Mouse (Mus musculus) telencephalon, adult 2 months (tissue): ENCODE measurements at regions not wholly inside any gene's neighbourhood (a gene's known extent, or its start where the extent isn't known, plus 50 kb on each side); places are given as distances from the start of the nearest gene placed in this dataset.
"Not testable (repeated sequence)": the region's sequence is repeated elsewhere in the genome, so short reads cannot be mapped to it uniquely, and the experiment has no call there.

Source experiments
- DNase-seq: peaks from one replicate; pipeline ENCODE4 v3.0.0-alpha.2; 2011; ENCODE audit warnings: low read depth, low spot score

GRCm38 (mm10) chr3:41504867-41505266 is 50.7 kb upstream of the Jade1 start:
- DNase-seq, result no peak

DNA sequence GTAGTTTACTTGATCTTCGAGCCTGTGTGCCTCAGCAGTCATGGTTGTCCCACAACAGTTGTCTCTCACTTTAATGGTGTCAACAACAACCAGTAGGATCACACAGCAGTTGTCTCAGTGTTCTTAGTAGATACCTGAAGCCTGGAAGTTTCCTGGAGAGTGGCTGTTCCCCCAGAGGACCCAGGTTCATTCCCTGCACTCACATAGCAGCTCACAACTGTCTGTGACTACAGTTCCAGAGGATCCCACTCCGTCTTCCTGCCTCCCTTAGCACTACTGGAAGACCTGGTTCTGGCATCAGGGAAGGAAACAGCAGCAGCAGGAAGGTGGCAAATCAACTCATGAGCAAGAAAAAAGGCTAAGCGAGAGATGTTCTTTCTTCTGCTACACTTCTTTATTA is 53.4 kb upstream of the Jade1 start:
- no peak for DNase-seq

DNA sequence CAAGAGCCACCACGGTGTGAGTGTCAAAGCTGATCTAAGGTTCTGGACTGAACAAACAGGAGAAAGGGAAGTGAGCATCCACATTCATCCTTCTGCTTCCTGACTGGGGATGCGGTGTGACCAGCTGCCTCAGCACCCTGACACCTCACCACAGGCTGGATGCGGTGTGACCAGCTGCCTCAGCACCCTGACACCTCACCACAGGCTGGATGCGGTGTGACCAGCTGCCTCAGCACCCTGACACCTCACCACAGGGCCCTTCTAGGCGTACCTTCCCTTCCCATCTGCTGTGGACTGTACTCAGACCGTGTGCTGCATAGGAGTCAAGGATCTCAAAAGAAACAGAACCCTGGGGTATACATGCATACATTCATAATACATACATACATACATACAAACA is 53.9 kb upstream of the Jade1 start:
- DNase-seq, result not testable (repeated sequence)

DNA sequence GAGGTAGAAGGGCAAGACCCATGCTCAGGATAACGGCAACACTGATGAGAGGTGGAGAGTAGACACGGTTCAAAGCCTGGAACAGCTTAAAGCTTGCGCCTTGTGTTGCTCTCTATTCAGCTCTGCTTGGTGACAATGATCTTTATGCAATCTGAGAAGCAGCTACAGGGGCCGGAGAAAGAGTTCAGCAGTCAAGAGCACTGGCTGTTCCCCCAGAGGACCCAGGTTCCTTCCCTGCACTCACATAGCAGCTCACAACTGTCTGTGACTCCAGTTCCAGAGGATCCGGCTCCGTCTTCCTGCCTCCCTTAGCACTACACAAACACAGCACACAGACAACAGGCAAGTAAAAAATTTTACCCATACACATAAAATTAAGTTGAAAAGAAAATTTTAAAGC is 54.4 kb upstream of the Jade1 start:
- no peak for DNase-seq

DNA sequence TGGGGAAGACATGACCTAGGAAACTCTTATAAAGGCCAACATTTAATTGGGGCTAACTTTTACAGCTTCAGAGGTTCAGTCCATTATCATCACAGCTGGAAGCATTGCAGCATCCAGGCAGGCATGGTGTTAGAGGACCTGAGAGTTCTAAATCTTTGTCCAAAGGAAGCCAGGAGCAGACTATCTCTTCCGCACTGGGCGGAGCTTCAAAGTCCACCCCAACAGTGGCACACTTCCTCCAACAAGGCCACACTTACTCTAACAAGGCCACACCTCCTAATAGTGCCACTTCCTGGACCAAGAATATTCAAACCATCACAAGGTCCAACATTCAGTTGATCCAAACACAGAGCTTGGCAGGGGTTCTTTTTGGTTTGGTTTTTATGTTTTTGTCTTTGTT is 55.9 kb upstream of the Jade1 start:
- DNase-seq, result no peak

- no peak for DNase-seq
Measured at GRCm38 (mm10) chr3:41498791-41499190, 56.7 kb upstream of the Jade1 start.

- DNase-seq, result no peak
Measured at GRCm38 (mm10) chr3:41497771-41498170, 57.8 kb upstream of the Jade1 start.

DNA sequence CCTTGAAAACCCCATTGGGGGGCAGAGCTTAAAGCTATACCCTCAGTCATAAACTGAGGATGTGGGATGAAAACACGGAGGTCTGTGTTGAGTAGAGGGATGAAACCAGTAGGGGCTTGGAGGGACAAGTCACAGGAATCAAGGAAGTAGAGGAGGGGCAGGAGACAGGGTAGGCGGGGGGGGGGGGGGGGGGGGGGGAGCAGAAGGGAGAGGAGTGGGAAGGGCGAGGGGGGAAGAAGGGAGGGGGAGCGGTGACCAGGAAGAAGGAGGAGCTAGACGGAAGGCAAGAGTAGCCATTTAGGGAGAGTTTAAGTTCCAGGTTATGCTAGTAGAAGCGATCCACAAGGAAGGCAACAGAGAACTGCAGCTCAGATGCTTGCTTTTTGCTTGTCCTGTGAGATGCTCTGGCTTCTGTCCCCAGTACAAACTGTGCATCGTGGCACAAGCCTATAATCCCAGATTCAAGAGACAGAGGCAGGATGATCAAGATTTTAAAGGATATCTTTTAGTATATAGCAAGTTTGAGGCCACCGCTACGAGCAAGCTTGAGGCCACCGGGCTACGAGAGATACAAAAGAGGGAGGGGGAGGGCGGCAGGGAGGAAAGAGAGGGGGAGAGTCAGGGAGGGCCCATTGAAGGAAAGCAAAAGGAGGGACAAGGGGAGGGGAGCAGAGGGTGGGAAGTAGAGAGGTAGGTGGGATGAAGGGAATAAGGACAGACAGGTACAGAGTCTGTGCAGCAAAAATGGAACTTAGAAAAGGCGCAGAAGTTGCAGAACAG is 58.4 kb upstream of the Jade1 start:
- no peak for DNase-seq

GRCm38 (mm10) chr3:41495893-41496292 is 59.6 kb upstream of the Jade1 start:
- DNase-seq, result no peak

- DNase-seq, result no peak
Measured at GRCm38 (mm10) chr3:41495097-41495496, 60.4 kb upstream of the Jade1 start.

DNA sequence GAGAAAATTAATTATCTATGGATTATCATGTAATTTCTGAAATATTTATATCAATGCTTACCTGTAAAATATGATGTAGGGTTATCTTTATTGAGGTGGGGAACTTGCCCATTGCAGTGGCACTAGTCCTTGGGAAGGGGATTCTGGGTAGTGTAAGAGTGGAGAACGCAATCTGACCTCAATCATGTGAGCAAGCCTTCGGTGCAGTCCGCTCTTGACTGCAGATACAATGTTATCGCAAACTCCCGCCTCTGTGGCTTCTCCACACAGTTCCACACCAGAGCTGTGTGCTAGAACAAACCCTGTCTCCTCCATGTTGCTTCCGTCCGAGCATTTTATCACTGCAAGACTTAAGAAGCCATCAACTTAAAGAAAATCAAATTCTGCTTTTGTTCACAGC is 62.1 kb upstream of the Jade1 start:
- DNase-seq, result no peak

GRCm38 (mm10) chr3:41492727-41493392 is 62.7 kb upstream of the Jade1 start:
- DNase-seq, result no peak

DNA sequence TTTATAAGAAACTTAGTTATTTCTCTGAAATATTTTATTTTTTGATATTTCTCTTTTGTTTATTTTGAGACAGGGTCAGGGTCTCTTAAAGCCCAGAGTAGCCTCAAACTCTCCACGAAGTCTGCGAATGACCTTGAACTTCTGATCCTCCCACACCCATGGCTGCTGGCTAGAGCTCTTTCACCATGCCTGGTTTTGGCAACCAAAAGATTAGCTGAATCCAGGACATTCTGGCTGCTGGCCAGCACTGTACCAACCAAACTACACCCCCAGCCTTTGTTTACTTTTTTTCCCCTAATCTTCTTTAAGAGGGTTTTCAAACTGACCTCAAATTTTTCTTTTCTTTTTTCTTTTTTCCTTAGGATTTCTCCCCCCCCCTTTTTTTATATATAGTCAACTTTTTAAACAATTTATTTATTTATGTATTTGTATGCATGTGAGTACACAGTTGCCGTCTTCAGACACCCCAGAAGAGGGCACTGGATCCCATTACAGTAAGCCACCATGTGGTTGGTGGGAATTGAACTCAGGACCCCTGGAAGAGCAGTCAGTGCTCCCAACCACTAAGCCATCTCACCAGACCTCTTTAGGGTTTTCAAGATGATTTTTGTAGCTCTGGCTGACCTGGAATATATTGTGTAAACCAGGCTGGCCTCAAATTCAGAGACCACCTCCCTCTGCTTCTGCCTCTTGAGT is 63.4 kb upstream of the Jade1 start:
- DNase-seq, result no peak

DNA sequence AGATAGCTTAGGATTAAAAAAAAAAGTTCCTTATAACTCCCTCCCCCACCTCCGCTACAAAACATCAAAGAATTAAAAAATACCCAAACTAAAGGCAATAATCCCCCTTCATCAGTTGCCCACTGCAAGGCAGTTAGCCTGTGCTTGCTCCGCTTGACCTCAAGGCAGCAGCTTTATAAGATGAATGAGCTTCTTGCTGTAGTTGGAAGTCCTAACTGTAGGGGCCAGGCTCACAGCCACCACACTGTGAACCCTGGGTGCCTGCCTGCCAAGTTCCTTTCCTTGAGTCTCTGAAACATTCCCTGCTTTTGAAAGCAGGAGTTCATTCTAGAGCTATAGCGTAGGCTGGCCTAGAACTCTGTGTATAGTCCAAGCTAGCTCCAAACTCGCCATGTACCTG is 64.3 kb upstream of the Jade1 start:
- DNase-seq, result no peak

DNA sequence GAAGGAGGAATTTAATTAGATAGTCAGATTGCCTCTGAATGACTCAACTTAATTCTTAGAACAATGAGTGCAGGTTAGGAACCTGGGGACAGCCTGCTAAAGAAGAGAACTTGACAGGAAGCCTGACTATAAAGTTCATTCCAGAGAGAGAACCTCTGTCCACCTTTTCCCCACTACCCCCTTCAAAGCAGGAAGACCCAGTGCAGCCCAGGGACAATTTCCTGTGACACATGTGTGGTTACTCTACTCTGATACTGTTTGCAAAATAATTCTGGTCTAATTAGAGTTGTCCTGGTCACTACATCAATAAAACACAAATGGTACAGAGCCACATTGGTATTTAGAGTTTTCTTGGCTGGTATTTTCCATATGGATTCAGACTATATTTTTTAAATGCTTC is 65.5 kb upstream of the Jade1 start:
- DNase-seq, result no peak

- DNase-seq, result no peak
Measured at GRCm38 (mm10) chr3:41489571-41489970, 66.0 kb upstream of the Jade1 start.

GRCm38 (mm10) chr3:41488229-41488774 is 67.2 kb upstream of the Jade1 start:
- no peak for DNase-seq

GRCm38 (mm10) chr3:41484920-41485319 is 70.6 kb upstream of the Jade1 start:
- DNase-seq, result no peak

GRCm38 (mm10) chr3:41483582-41483981 is 71.9 kb upstream of the Jade1 start:
- DNase-seq, result no peak

DNA sequence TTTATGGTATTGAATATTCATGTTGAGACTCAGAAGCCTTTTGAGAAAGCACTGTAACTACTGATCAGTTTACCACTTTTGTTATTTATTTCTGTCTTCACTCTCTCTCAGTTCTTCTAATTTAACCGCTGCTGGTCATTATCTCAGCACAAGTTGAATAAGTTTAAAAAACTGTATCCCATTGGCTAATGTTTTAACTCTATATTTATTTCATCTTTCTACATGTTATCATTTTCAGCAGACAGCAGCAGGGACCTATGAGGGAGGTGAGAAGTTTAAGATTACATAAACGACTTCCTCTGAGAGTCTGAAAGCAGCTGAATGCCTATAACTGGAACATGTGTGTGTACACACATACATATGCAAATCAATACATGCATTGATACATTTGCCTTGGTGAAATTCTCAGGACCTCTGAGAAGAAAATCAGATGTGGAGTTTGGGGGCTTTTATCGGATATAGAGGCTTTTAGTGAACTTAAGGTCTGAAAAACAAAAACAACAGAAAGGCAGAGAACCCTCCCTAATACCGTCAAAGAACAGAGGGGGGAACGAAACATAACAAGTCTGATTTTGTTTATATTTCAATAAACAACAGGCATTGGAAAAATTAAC is 72.5 kb upstream of the Jade1 start:
- DNase-seq, result no peak

- DNase-seq, result no peak
Measured at GRCm38 (mm10) chr3:41480186-41480585, 75.3 kb upstream of the Jade1 start.

GRCm38 (mm10) chr3:41478971-41479370 is 76.6 kb upstream of the Jade1 start:
- DNase-seq, result no peak
